Mouse (Mus musculus) splenic B cell, adult 2 months (primary cell): ENCODE results near the gene Gm9745.
"Not testable (repeated sequence)": the region's sequence is repeated elsewhere in the genome, so short reads cannot be mapped to it uniquely, and the experiment has no call there.

Source experiments
- DNase-seq: peaks from one replicate; pipeline ENCODE4 v3.0.0-alpha.2; 2011; ENCODE audit warnings: low read depth, low spot score
- H3K27me3 ChIP-seq: 2 replicates; pipeline ENCODE4 v1.6.1; 2012; ENCODE audit warnings: mild to moderate bottlenecking, low read length, moderate library complexity, mixed read lengths; ENCODE audit not compliant: control insufficient read depth, poor library complexity, insufficient read depth, severe bottlenecking
- H3K36me3 ChIP-seq: 2 replicates; pipeline ENCODE4 v1.6.1; 2012; ENCODE audit warnings: mild to moderate bottlenecking, low read length, moderate library complexity, mixed read lengths; ENCODE audit not compliant: control insufficient read depth, poor library complexity, insufficient read depth, severe bottlenecking

Gm9745 gene

GRCm38 (mm10) chr13:8955127-8955526 is 7.1 kb upstream of the Gm9745 start:
- not testable (repeated sequence) for DNase-seq, H3K36me3 ChIP-seq

DNA sequence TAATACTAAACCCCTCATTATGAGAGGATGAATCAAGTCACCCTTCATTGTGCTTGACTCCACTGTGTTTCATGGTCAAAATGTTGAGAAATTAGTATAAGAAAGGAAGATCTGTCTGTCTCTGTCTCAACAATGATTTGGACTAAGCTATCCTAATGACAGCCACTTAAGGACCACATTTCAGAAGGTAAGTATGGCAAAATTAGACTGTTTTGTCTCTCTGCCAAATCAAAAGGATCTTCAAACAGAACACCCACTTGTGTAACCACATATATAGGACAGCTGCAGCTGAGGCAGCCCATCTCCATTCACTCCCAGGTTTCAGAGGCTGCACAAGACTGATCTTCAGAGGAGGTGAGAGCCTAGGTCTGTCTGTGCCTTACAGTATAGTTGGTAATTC is 4.5 kb upstream of the Gm9745 start, which contains the start of gene Idi2:
Gene Idi2 (plus strand): TSS at position 301 of the 400 bp plus-strand sequence.
- DNase-seq, H3K27me3 ChIP-seq, H3K36me3 ChIP-seq: not testable (repeated sequence)

More at GRCm38 (mm10) chr13:8955127-8955526, 7.1 kb upstream of the Gm9745 start:
- not testable (repeated sequence) for H3K27me3 ChIP-seq

DNA sequence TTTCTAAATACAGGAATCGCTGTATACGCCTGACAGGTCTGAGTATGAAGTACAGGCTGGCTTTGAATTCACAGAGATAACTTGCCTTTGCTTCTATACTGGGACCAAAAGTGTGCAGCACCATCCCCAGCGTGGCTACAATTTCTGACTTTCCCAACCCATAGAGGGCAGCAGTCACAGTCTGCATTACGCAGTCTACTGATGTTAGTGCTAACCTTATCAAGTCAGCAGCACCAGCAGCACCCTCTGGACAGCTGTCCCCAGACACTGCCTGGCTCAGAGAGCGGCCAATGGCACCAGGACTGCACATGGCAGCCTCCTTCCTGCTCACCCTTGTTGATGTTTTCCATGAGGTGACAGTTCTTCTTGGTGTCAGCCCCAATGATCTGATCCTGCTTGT is 4.2 kb downstream of the Gm9745 start:
- H3K36me3 ChIP-seq, DNase-seq, H3K27me3 ChIP-seq: not testable (repeated sequence)

DNA sequence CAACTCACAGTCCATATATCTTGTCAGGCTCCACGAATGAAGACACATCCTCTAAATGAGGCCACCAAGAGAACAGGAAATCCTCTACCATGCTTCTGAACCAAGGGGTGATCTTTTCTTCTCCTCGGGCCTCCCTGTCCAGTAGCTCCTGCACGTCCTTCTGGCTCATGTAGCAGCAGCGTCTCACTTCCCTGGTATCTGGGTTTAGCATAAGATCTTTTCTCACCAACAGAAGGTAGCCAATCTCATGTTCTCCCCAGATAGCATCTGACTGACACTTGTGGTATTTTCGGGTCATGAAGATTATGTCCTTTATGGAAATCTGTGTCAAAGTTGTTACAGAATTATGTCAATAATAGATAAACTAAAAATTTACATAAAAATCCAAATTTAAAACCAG is 6.3 kb downstream of the Gm9745 start:
- H3K36me3 ChIP-seq, DNase-seq, H3K27me3 ChIP-seq: not testable (repeated sequence)

DNA sequence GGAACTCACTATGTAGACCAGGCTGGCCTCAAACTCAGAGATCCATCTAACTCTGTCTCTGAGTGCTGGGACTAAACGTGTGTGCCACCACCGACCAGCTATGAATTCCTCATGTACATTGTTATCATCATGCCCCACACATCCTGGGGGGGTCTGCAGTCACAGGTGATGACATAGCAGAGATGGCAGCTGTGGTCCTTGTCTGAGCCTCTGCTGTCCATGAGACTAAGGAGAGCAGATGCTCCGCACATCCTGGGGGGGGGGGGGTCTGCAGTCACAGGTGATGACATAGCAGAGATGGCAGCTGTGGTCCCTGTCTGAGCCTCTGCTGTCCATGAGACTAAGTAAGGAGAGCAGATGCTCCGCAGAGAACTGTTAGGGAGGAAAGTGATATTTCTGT is 6.9 kb downstream of the Gm9745 start:
- not testable (repeated sequence) for H3K36me3 ChIP-seq, DNase-seq, H3K27me3 ChIP-seq

DNA sequence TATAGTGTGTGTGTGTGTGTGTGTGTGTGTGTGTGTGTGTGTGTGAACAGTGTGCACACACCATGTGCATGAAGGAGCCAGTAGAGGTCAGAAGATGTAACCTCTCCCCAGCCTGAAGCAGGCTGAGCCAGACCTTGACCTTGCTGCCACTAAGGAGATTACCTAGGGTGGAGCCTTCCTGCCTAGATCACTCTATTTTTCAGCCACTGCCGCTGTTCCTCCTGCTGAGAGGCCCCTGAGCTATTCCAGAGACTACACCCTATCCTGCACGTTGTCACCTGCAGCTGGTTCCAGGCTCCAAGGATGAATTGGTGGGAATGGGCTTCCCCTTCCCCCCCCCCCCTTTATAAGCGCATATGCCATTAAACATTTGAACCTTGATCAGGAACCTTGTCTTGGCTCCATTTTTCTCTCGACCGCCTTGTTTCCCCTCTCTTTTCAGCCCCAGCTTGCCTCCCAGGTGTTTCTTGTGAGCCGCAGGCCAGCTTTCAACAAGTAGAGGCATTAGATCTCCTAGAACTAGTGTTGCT is 10.4 kb downstream of the Gm9745 start:
- not testable (repeated sequence) for DNase-seq, H3K27me3 ChIP-seq, H3K36me3 ChIP-seq

GRCm38 (mm10) chr13:8933499-8933898 is 14.5 kb downstream of the Gm9745 start:
- Histone ChIP-seq H3K27me3 (no peaks in the 10 kb centered on the region), H3K36me3 (no peaks in the 10 kb centered on the region)
- DNase-seq = no peak

GRCm38 (mm10) chr13:8913890-8914289 is 34.1 kb downstream of the Gm9745 start:
- not testable (repeated sequence) for H3K36me3 ChIP-seq, DNase-seq, H3K27me3 ChIP-seq

DNA sequence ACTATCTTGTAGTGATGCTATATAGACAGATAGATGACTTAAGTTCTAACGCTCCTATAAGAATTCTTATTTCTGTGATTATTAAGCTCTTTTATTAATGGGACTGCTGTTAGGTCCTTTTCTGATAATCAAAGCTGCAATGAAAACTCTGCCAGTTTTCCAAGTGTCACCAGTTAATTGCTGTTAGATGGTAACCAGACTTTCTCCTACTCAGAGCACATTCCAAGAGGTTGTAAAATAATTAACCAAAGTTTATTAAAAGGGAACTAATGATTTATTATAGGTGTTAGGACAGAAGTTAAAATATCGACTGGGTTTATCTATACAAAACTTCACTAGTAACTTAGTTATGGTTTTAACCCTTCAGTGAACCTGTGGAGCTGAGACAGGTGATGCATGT is 42.0 kb downstream of the Gm9745 start:
- H3K27me3 ChIP-seq, H3K36me3 ChIP-seq, DNase-seq: not testable (repeated sequence)
